Mouse (Mus musculus): ENCODE data around the gene Ablim1.

Ablim1 gene

GRCm38 (mm10) chr19:57084520-57085166, 230.1 kb downstream of the Ablim1 start:
- TF ChIP-seq GATA4 (IDR thresholded peaks at IDR 0.05; ENCODE audit: insufficient replicate concordance, low read length) = no peak

- TF ChIP-seq GATA4 (IDR thresholded peaks at IDR 0.05; ENCODE audit: insufficient replicate concordance, low read length) = no peak
These were observed 230.8 kb downstream of the Ablim1 start for GRCm38 (mm10) chr19:57083887-57084286.

- TF ChIP-seq GATA4 (IDR thresholded peaks at IDR 0.05; ENCODE audit: insufficient replicate concordance, low read length) = no peak
These were observed 231.6 kb downstream of the Ablim1 start for GRCm38 (mm10) chr19:57083183-57083555.

GRCm38 (mm10) chr19:57082454-57083182, 232.1 kb downstream of the Ablim1 start:
- TF ChIP-seq GATA4 (IDR thresholded peaks at IDR 0.05; ENCODE audit: insufficient replicate concordance, low read length) = no peak

- TF ChIP-seq GATA4 (IDR thresholded peaks at IDR 0.05; ENCODE audit: insufficient replicate concordance, low read length) = no peak
These were observed 233.2 kb downstream of the Ablim1 start for GRCm38 (mm10) chr19:57081536-57081935.

GRCm38 (mm10) chr19:57079606-57079981, 235.1 kb downstream of the Ablim1 start:
- TF ChIP-seq GATA4 (IDR thresholded peaks at IDR 0.05; ENCODE audit: insufficient replicate concordance, low read length) = no peak

- TF ChIP-seq GATA4 (IDR thresholded peaks at IDR 0.05; ENCODE audit: insufficient replicate concordance, low read length) = no peak
These were observed 235.7 kb downstream of the Ablim1 start for GRCm38 (mm10) chr19:57078867-57079605.

- TF ChIP-seq GATA4 (IDR thresholded peaks at IDR 0.05; ENCODE audit: insufficient replicate concordance, low read length) = no peak
These were observed 236.7 kb downstream of the Ablim1 start for GRCm38 (mm10) chr19:57077826-57078699.

- no peak for TF ChIP-seq GATA4 (IDR thresholded peaks at IDR 0.05; ENCODE audit: insufficient replicate concordance, low read length)
These were observed 241.3 kb downstream of the Ablim1 start for GRCm38 (mm10) chr19:57073450-57073849.

GRCm38 (mm10) chr19:57072756-57073155, 242.0 kb downstream of the Ablim1 start:
- TF ChIP-seq GATA4 (IDR thresholded peaks at IDR 0.05; ENCODE audit: insufficient replicate concordance, low read length) = no peak

- no peak for TF ChIP-seq GATA4 (IDR thresholded peaks at IDR 0.05; ENCODE audit: insufficient replicate concordance, low read length)
These were observed 247.6 kb downstream of the Ablim1 start for GRCm38 (mm10) chr19:57067108-57067613.

- TF ChIP-seq GATA4 (IDR thresholded peaks at IDR 0.05; ENCODE audit: insufficient replicate concordance, low read length) = no peak
These were observed 248.4 kb downstream of the Ablim1 start for GRCm38 (mm10) chr19:57066313-57066712.

- TF ChIP-seq GATA4 (IDR thresholded peaks at IDR 0.05; ENCODE audit: insufficient replicate concordance, low read length) = no peak
These were observed 252.0 kb downstream of the Ablim1 start for GRCm38 (mm10) chr19:57062746-57063145.

GRCm38 (mm10) chr19:57059018-57059580, 255.6 kb downstream of the Ablim1 start:
- no peak for TF ChIP-seq GATA4 (IDR thresholded peaks at IDR 0.05; ENCODE audit: insufficient replicate concordance, low read length)
